Mouse (Mus musculus) layer of hippocampus, adult 8-10 months (tissue): Measurements from ENCODE around the gene Pebp1. TPM values are rescaled to one million over a fixed set of nuclear protein-coding genes. Genes with fewer than 3 reads are reported as not detected.
A peak's percentile ranks its signal among the peaks of the same experiment; 100 is the strongest.

ENCODE experiments used
- DNase-seq, 2 experiments: peaks; one replicate each; pipeline ENCODE4 v3.0.0; 2022; ENCODE audit warnings: low spot score in 2 of 2
- total RNA-seq, 4 experiments: library from RNA; stranded (reverse); gene quantifications; 2 replicates each; pipeline ENCODE4 v1.2.4; 2022

Pebp1 gene
- total RNA-seq, 4 experiments from 2014 or later, result 650 to 713 (median 683) TPM

- no peak for DNase-seq
Observed at GRCm38 (mm10) chr5:117286286-117286685, 1.1 kb downstream of the Pebp1 start.

- DNase-seq, result no peak
Observed at GRCm38 (mm10) chr5:117285266-117285665, 2.2 kb downstream of the Pebp1 start.

GRCm38 (mm10) chr5:117284682-117285081, 2.7 kb downstream of the Pebp1 start:
- DNase-seq, result no peak

- peak; percentile 49 to 59 for DNase-seq
Observed at GRCm38 (mm10) chr5:117284029-117284428, 3.4 kb downstream of the Pebp1 start.

- no peak for DNase-seq
Observed at GRCm38 (mm10) chr5:117282360-117282759, 5.1 kb downstream of the Pebp1 start.

- no peak for DNase-seq
Observed at GRCm38 (mm10) chr5:117281536-117281935, 5.9 kb downstream of the Pebp1 start.

- no peak for DNase-seq
Observed at GRCm38 (mm10) chr5:117279669-117280050, 7.8 kb downstream of the Pebp1 start.

- no peak for DNase-seq
Observed at GRCm38 (mm10) chr5:117278809-117279668, 8.4 kb downstream of the Pebp1 start.

- no peak for DNase-seq
Observed at GRCm38 (mm10) chr5:117277784-117278183, 9.6 kb downstream of the Pebp1 start.

- no peak for DNase-seq
Observed at GRCm38 (mm10) chr5:117274817-117275216, 12.6 kb downstream of the Pebp1 start.

- DNase-seq, result peak; percentile 68 to 74
Observed at GRCm38 (mm10) chr5:117271945-117272344, 15.5 kb downstream of the Pebp1 start.

- DNase-seq, result no peak
Observed at GRCm38 (mm10) chr5:117269395-117269794, 18.0 kb downstream of the Pebp1 start.

- DNase-seq, result no peak
Observed at GRCm38 (mm10) chr5:117268749-117269148, 18.7 kb downstream of the Pebp1 start.

GRCm38 (mm10) chr5:117267913-117268312, 19.5 kb downstream of the Pebp1 start:
- DNase-seq, result no peak

GRCm38 (mm10) chr5:117264701-117265100, 22.7 kb downstream of the Pebp1 start:
- no peak for DNase-seq

GRCm38 (mm10) chr5:117263566-117263965, 23.9 kb downstream of the Pebp1 start:
- DNase-seq, result no peak

GRCm38 (mm10) chr5:117258276-117258675, 29.1 kb downstream of the Pebp1 start:
- no peak for DNase-seq

- no peak for DNase-seq
Observed at GRCm38 (mm10) chr5:117251763-117252162, 35.7 kb downstream of the Pebp1 start.

GRCm38 (mm10) chr5:117250796-117251195, 36.6 kb downstream of the Pebp1 start:
- peak in 1 of 2 experiments; percentile 46 for DNase-seq

GRCm38 (mm10) chr5:117248351-117248750, 39.1 kb downstream of the Pebp1 start:
- no peak for DNase-seq

GRCm38 (mm10) chr5:117245170-117245569, 42.3 kb downstream of the Pebp1 start:
- DNase-seq, result no peak

- no peak for DNase-seq
Observed at GRCm38 (mm10) chr5:117242671-117243478, 44.5 kb downstream of the Pebp1 start.
